ENCODE assay signal across 10 mouse cellular contexts in genomic region chr2:172827564-172827963, GRCm38 (mm10).
DNase-seq lines count a peak whose midpoint lies in the region; ATAC-seq and TF ChIP-seq lines count a peak whose summit lies in the region.
"Had no signal": no experiment of that assay in that cellular context is flagged by ENCODE, and none has a peak within 500 bp of the region (broad histone marks: within the 10 kb centered on the region; RNA-seq: fewer than 3 reads in every experiment).

No protein-coding gene starts in this region.

- H3K4me2 ChIP-seq in stomach, embryonic 14.5 days (replicated peaks; ENCODE audit: low read depth, low read length) = no peak overlapping the region
- H3K4me2 ChIP-seq in midbrain, embryonic 11.5 days = no peak overlapping the region
- H3K4me2 ChIP-seq: embryonic facial prominence, embryonic 12.5 days; liver, embryonic 13.5 days had no signal

- no peaks in the 10 kb centered on the region for H3K36me3 ChIP-seq in stomach, embryonic 14.5 days (ENCODE audit: control insufficient read depth, insufficient read depth, low read length)
- no peaks in the 10 kb centered on the region for H3K36me3 ChIP-seq in heart, embryonic 10.5 days
- H3K36me3 ChIP-seq in midbrain, embryonic 11.5 days (ENCODE audit: control insufficient read depth, insufficient read depth, low read length) = no peaks in the 10 kb centered on the region
- H3K36me3 ChIP-seq: embryonic facial prominence, embryonic 12.5 days; liver, embryonic 13.5 days had no signal

- WGBS in large intestine, adult 2 months = 20% methylated on average over 7 of the region's 7 CpGs
- 56% methylated on average over 7 of the region's 7 CpGs for WGBS in stomach, embryonic 14.5 days
- 68% methylated on average over 7 of the region's 7 CpGs for WGBS in heart, embryonic 10.5 days
- 62% methylated on average over 7 of the region's 7 CpGs for WGBS in midbrain, embryonic 11.5 days

- H3K4me1 ChIP-seq in stomach, embryonic 14.5 days (ENCODE audit: control insufficient read depth, insufficient read depth, low read length) = no peaks in the 10 kb centered on the region
- peaks cover 31% of the 10 kb centered on the region for H3K4me1 ChIP-seq in heart, embryonic 10.5 days
- no peaks in the 10 kb centered on the region; the same call in 1 of the 2 replicates for H3K4me1 ChIP-seq in midbrain, embryonic 11.5 days (ENCODE audit: control insufficient read depth, insufficient read depth, low read length)
- H3K4me1 ChIP-seq: liver, embryonic 13.5 days had no signal

- no peak for TF ChIP-seq POLR2A in brain, embryonic 14.5 days (IDR thresholded peaks at IDR 0.05; ENCODE audit: borderline replicate concordance, extremely low read depth, insufficient read depth, insufficient read length, poor library complexity, severe bottlenecking)

- no peak overlapping the region for H3K27ac ChIP-seq in layer of hippocampus, adult 2 months
- H3K27ac ChIP-seq in stomach, embryonic 14.5 days (ENCODE audit: low read length) = no peak overlapping the region
- H3K27ac ChIP-seq in heart, embryonic 10.5 days = no peak overlapping the region
- H3K27ac ChIP-seq in midbrain, embryonic 11.5 days (ENCODE audit: low read depth, low read length) = no peak overlapping the region
- H3K27ac ChIP-seq: embryonic facial prominence, embryonic 12.5 days; liver, embryonic 13.5 days had no signal

- H3K9me3 ChIP-seq in stomach, embryonic 14.5 days (ENCODE audit: control insufficient read depth, low read depth, low read length) = no peaks in the 10 kb centered on the region
- no peaks in the 10 kb centered on the region for H3K9me3 ChIP-seq in heart, embryonic 10.5 days
- H3K9me3 ChIP-seq in midbrain, embryonic 11.5 days (ENCODE audit: control insufficient read depth, low read length) = no peaks in the 10 kb centered on the region
- H3K9me3 ChIP-seq: embryonic facial prominence, embryonic 12.5 days; liver, embryonic 13.5 days had no signal

- H3K9ac ChIP-seq in stomach, embryonic 14.5 days (replicated peaks; ENCODE audit: low read depth, low read length) = no peak overlapping the region
- no peak overlapping the region for H3K9ac ChIP-seq in midbrain, embryonic 11.5 days (ENCODE audit: low read length)
- H3K9ac ChIP-seq: embryonic facial prominence, embryonic 12.5 days; liver, embryonic 13.5 days had no signal

- DNase-seq in layer of hippocampus, adult 2 months (ENCODE audit: low spot score in 2 of 2) = no peak
- DNase-seq in layer of hippocampus, adult 8-10 months (ENCODE audit: low spot score in 2 of 2) = no peak
- DNase-seq in ES-CJ7 (ENCODE audit: low read depth, low spot score) = peak; percentile 87
- peak; percentile 49 for DNase-seq in brain, embryonic 14.5 days (ENCODE audit: low read depth)
- peak; percentile 28 for DNase-seq in large intestine, adult 2 months (ENCODE audit: low read depth, low spot score)
- DNase-seq in heart, embryonic 10.5 days (ENCODE audit: low spot score) = no peak
- DNase-seq in midbrain, embryonic 11.5 days (ENCODE audit: low spot score, missing footprints) = no peak
- DNase-seq: liver, embryonic 13.5 days had no signal

- H3K4me3 ChIP-seq in layer of hippocampus, adult 2 months = no peak overlapping the region
- H3K4me3 ChIP-seq in stomach, embryonic 14.5 days (ENCODE audit: low read depth, low read length) = no peak overlapping the region
- no peak overlapping the region for H3K4me3 ChIP-seq in heart, embryonic 10.5 days
- no peak overlapping the region for H3K4me3 ChIP-seq in midbrain, embryonic 11.5 days (ENCODE audit: low read depth, low read length)
- H3K4me3 ChIP-seq: embryonic facial prominence, embryonic 12.5 days; liver, embryonic 13.5 days had no signal

- H3K27me3 ChIP-seq in stomach, embryonic 14.5 days (ENCODE audit: control insufficient read depth, insufficient read depth, low read length) = no peaks in the 10 kb centered on the region
- H3K27me3 ChIP-seq in heart, embryonic 10.5 days (ENCODE audit: insufficient read depth, poor library complexity, severe bottlenecking) = peaks cover 51% of the 10 kb centered on the region
- H3K27me3 ChIP-seq in midbrain, embryonic 11.5 days (ENCODE audit: control insufficient read depth, insufficient read depth, low read length) = peaks cover 14% of the 10 kb centered on the region

- 0 out of 2 replicates have a peak, but pooled peaks have one; percentile 19 for ATAC-seq in stomach, embryonic 14.5 days (ENCODE audit: insufficient number of reproducible peaks, insufficient read depth, low FRiP score, low read depth)
- no peak for ATAC-seq in midbrain, embryonic 11.5 days (ENCODE audit: low FRiP score)

- peak; percentile 72 for TF ChIP-seq CTCF in layer of hippocampus, adult 2 months (conservative IDR thresholded peaks at IDR 0.05)
- peak; percentile 60 for TF ChIP-seq CTCF in brain, embryonic 14.5 days (IDR thresholded peaks at IDR 0.05; ENCODE audit: borderline replicate concordance, extremely low read depth, insufficient read depth, insufficient read length)

Comparison
In these comparisons a context has a peak if more than half of its experiments do, and no peak if none do; other contexts are left out.
1. DNase-seq: peak in ES-CJ7 (single experiment), brain, embryonic 14.5 days (single experiment) and large intestine, adult 2 months (single experiment); none in layer of hippocampus, adult 2 months (0 of 2), layer of hippocampus, adult 8-10 months (0 of 2), heart, embryonic 10.5 days (single experiment) and midbrain, embryonic 11.5 days (single experiment).